Mouse (Mus musculus) ES-Bruce4 (cell line): ENCODE data around the gene Platr17.
"Not testable (repeated sequence)": the region's sequence is repeated elsewhere in the genome, so short reads cannot be mapped to it uniquely, and the experiment has no call there.

ENCODE experiments used
- CTCF ChIP-seq: IDR thresholded peaks from one replicate; pipeline ENCODE4 v1.8.1; 2011; ENCODE audit warnings: low read depth, low read length
- POLR2A ChIP-seq: IDR thresholded peaks from one replicate; pipeline ENCODE4 v1.8.1; 2011; ENCODE audit warnings: low read length; ENCODE audit not compliant: insufficient read depth

DNA sequence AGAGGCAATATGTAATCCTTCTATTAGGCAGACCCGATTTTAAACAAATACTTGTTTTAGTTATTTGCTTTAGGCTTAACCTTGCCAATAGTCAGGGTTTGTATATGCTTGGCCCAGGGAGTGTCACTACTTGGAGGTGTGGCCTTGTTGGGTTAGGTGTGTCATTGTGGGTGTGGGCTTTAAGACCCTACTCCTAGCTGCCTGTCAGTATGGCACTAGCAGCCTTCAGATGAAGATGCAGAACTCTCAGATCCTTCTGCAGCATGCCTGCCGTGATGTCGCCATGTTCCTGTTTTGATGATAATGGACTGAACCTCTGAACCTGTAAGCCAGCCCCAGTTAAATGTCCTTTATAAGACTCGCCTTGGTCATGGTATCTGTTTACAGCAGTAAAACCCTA, 11.9 kb upstream of the Platr17 start:
- TF ChIP-seq POLR2A, CTCF: not testable (repeated sequence)
